Mouse (Mus musculus): ENCODE results near the gene C2cd5.
"Not testable (repeated sequence)": the region's sequence is repeated elsewhere in the genome, so short reads cannot be mapped to it uniquely, and the experiment has no call there.

C2cd5 gene

GRCm38 (mm10) chr6:143020647-143021046 lies 79.3 kb downstream of the C2cd5 start:
- DNase-seq (ENCODE audit: low read depth, low spot score), result peak; percentile 5

- no peak for DNase-seq (ENCODE audit: low read depth, low spot score)
Observed at GRCm38 (mm10) chr6:143020146-143020545, 79.8 kb downstream of the C2cd5 start.

- DNase-seq (ENCODE audit: low read depth, low spot score), result no peak
Observed at GRCm38 (mm10) chr6:143012513-143013215, 87.3 kb downstream of the C2cd5 start.

GRCm38 (mm10) chr6:143008865-143009264 lies 91.1 kb downstream of the C2cd5 start:
- DNase-seq (ENCODE audit: low read depth, low spot score), result no peak

- not testable (repeated sequence) for DNase-seq (ENCODE audit: low read depth, low spot score)
Observed at GRCm38 (mm10) chr6:143005209-143005608, 94.7 kb downstream of the C2cd5 start.

GRCm38 (mm10) chr6:143004801-143005200 lies 95.1 kb downstream of the C2cd5 start:
- DNase-seq (ENCODE audit: low read depth, low spot score), result no peak

- no peak for DNase-seq (ENCODE audit: low read depth, low spot score)
Observed at GRCm38 (mm10) chr6:142998221-142998999, 101.5 kb downstream of the C2cd5 start.

GRCm38 (mm10) chr6:142996887-142997286 lies 103.1 kb downstream of the C2cd5 start:
- no peak for DNase-seq (ENCODE audit: low read depth, low spot score)

GRCm38 (mm10) chr6:142995567-142995966 lies 104.4 kb downstream of the C2cd5 start:
- DNase-seq (ENCODE audit: low read depth, low spot score), result no peak

- DNase-seq (ENCODE audit: low read depth, low spot score), result no peak
Observed at GRCm38 (mm10) chr6:142994821-142995220, 105.1 kb downstream of the C2cd5 start.

GRCm38 (mm10) chr6:142993705-142994698 lies 105.9 kb downstream of the C2cd5 start:
- no peak for DNase-seq (ENCODE audit: low read depth, low spot score)

GRCm38 (mm10) chr6:142992971-142993370 lies 107.0 kb downstream of the C2cd5 start:
- no peak for DNase-seq (ENCODE audit: low read depth, low spot score)

- no peak for DNase-seq (ENCODE audit: low read depth, low spot score)
Observed at GRCm38 (mm10) chr6:142992099-142992498, 107.8 kb downstream of the C2cd5 start.

GRCm38 (mm10) chr6:142991391-142992059 lies 108.4 kb downstream of the C2cd5 start:
- DNase-seq (ENCODE audit: low read depth, low spot score), result no peak

- DNase-seq (ENCODE audit: low read depth, low spot score), result no peak
Observed at GRCm38 (mm10) chr6:142990516-142990915, 109.4 kb downstream of the C2cd5 start.

- no peak for DNase-seq (ENCODE audit: low read depth, low spot score)
Observed at GRCm38 (mm10) chr6:142989495-142989894, 110.4 kb downstream of the C2cd5 start.

GRCm38 (mm10) chr6:142988753-142989152 lies 111.2 kb downstream of the C2cd5 start:
- DNase-seq (ENCODE audit: low read depth, low spot score), result no peak

GRCm38 (mm10) chr6:142988231-142988630 lies 111.7 kb downstream of the C2cd5 start:
- DNase-seq (ENCODE audit: low read depth, low spot score), result no peak

- no peak for DNase-seq (ENCODE audit: low read depth, low spot score)
Observed at GRCm38 (mm10) chr6:142987616-142988015, 112.3 kb downstream of the C2cd5 start.

GRCm38 (mm10) chr6:142986706-142987105 lies 113.2 kb downstream of the C2cd5 start:
- not testable (repeated sequence) for DNase-seq (ENCODE audit: low read depth, low spot score)

Measured in embryo, embryonic 11.5 days (tissue).